Mouse (Mus musculus): ENCODE measurements around the gene Cfd. TPM values are rescaled to one million over a fixed set of nuclear protein-coding genes. Genes with fewer than 3 reads are reported as not detected.

Gene Cfd
- polyA plus RNA-seq, 1 experiment = not detected

GRCm38 (mm10) chr10:79858416-79859074 lies 32.1 kb upstream of the Cfd start:
- H3K36me3 ChIP-seq (ENCODE audit: control insufficient read depth, insufficient read depth, low read length, poor library complexity, severe bottlenecking) = peaks cover 65% of the 10 kb centered on the region
- no peak overlapping the region for H3K4me3 ChIP-seq (ENCODE audit: low read depth, low read length)
- H3K27me3 ChIP-seq (ENCODE audit: control insufficient read depth, insufficient read depth, low read length, poor library complexity, severe bottlenecking) = no peaks in the 10 kb centered on the region
- TF ChIP-seq EP300 (IDR thresholded peaks at IDR 0.05; ENCODE audit: insufficient read depth, low read depth, low read length) (no peak), POLR2A (IDR thresholded peaks at IDR 0.05; ENCODE audit: insufficient read depth, low read length) (no peak)
- H3K9ac ChIP-seq (ENCODE audit: low read depth, poor library complexity, severe bottlenecking) = no peak overlapping the region
- H3K4me1 ChIP-seq (ENCODE audit: control insufficient read depth, insufficient read depth, low read length) = peaks cover 5% of the 10 kb centered on the region
- no peaks in the 10 kb centered on the region for H3K9me3 ChIP-seq (replicated peaks; ENCODE audit: control insufficient read depth, insufficient read depth, low read length, poor library complexity, severe bottlenecking)
- H3K27ac ChIP-seq (ENCODE audit: insufficient read depth, low read length) = no peak overlapping the region

GRCm38 (mm10) chr10:79859116-79859515 lies 31.5 kb upstream of the Cfd start:
- H3K27ac ChIP-seq (ENCODE audit: insufficient read depth, low read length) = no peak overlapping the region
- H3K27me3 ChIP-seq (ENCODE audit: control insufficient read depth, insufficient read depth, low read length, poor library complexity, severe bottlenecking) = no peaks in the 10 kb centered on the region
- no peak overlapping the region for H3K9ac ChIP-seq (ENCODE audit: low read depth, poor library complexity, severe bottlenecking)
- H3K9me3 ChIP-seq (replicated peaks; ENCODE audit: control insufficient read depth, insufficient read depth, low read length, poor library complexity, severe bottlenecking) = no peaks in the 10 kb centered on the region
- H3K36me3 ChIP-seq (ENCODE audit: control insufficient read depth, insufficient read depth, low read length, poor library complexity, severe bottlenecking) = peaks cover 65% of the 10 kb centered on the region
- H3K4me3 ChIP-seq (ENCODE audit: low read depth, low read length) = no peak overlapping the region
- peaks cover 5% of the 10 kb centered on the region for H3K4me1 ChIP-seq (ENCODE audit: control insufficient read depth, insufficient read depth, low read length)
- TF ChIP-seq POLR2A (IDR thresholded peaks at IDR 0.05; ENCODE audit: insufficient read depth, low read length) (no peak), EP300 (IDR thresholded peaks at IDR 0.05; ENCODE audit: insufficient read depth, low read depth, low read length) (no peak), CTCF (IDR thresholded peaks at IDR 0.05; ENCODE audit: low read depth, low read length) (no peak)

GRCm38 (mm10) chr10:79860079-79860911 lies 30.4 kb upstream of the Cfd start:
- peaks cover 5% of the 10 kb centered on the region for H3K4me1 ChIP-seq (ENCODE audit: control insufficient read depth, insufficient read depth, low read length)
- no peaks in the 10 kb centered on the region for H3K27me3 ChIP-seq (ENCODE audit: control insufficient read depth, insufficient read depth, low read length, poor library complexity, severe bottlenecking)
- no peak overlapping the region for H3K9ac ChIP-seq (ENCODE audit: low read depth, poor library complexity, severe bottlenecking)
- H3K36me3 ChIP-seq (ENCODE audit: control insufficient read depth, insufficient read depth, low read length, poor library complexity, severe bottlenecking) = peaks cover 65% of the 10 kb centered on the region
- no peak for TF ChIP-seq CTCF (IDR thresholded peaks at IDR 0.05; ENCODE audit: low read depth, low read length)
- TF ChIP-seq EP300 (IDR thresholded peaks at IDR 0.05; ENCODE audit: insufficient read depth, low read depth, low read length) = no peak
- TF ChIP-seq POLR2A (IDR thresholded peaks at IDR 0.05; ENCODE audit: insufficient read depth, low read length) = no peak
- H3K4me3 ChIP-seq (ENCODE audit: low read depth, low read length) = no peak overlapping the region
- H3K9me3 ChIP-seq (replicated peaks; ENCODE audit: control insufficient read depth, insufficient read depth, low read length, poor library complexity, severe bottlenecking) = no peaks in the 10 kb centered on the region
- no peak overlapping the region for H3K27ac ChIP-seq (ENCODE audit: insufficient read depth, low read length)

GRCm38 (mm10) chr10:79861230-79862048 lies 29.2 kb upstream of the Cfd start:
- H3K36me3 ChIP-seq (ENCODE audit: control insufficient read depth, insufficient read depth, low read length, poor library complexity, severe bottlenecking) = peaks cover 62% of the 10 kb centered on the region
- H3K27ac ChIP-seq (ENCODE audit: insufficient read depth, low read length) = no peak overlapping the region
- no peaks in the 10 kb centered on the region for H3K9me3 ChIP-seq (replicated peaks; ENCODE audit: control insufficient read depth, insufficient read depth, low read length, poor library complexity, severe bottlenecking)
- no peak overlapping the region for H3K9ac ChIP-seq (ENCODE audit: low read depth, poor library complexity, severe bottlenecking)
- TF ChIP-seq POLR2A (IDR thresholded peaks at IDR 0.05; ENCODE audit: insufficient read depth, low read length) = no peak
- no peak for TF ChIP-seq CTCF (IDR thresholded peaks at IDR 0.05; ENCODE audit: low read depth, low read length)
- TF ChIP-seq EP300 (IDR thresholded peaks at IDR 0.05; ENCODE audit: insufficient read depth, low read depth, low read length) = no peak
- peaks cover 5% of the 10 kb centered on the region for H3K4me1 ChIP-seq (ENCODE audit: control insufficient read depth, insufficient read depth, low read length)
- no peaks in the 10 kb centered on the region for H3K27me3 ChIP-seq (ENCODE audit: control insufficient read depth, insufficient read depth, low read length, poor library complexity, severe bottlenecking)
- H3K4me3 ChIP-seq (ENCODE audit: low read depth, low read length) = no peak overlapping the region

- TF ChIP-seq POLR2A (IDR thresholded peaks at IDR 0.05; ENCODE audit: insufficient read depth, low read length) (no peak), CTCF (IDR thresholded peaks at IDR 0.05; ENCODE audit: low read depth, low read length) (no peak), EP300 (IDR thresholded peaks at IDR 0.05; ENCODE audit: insufficient read depth, low read depth, low read length) (no peak)
- peaks cover 3% of the 10 kb centered on the region for H3K4me1 ChIP-seq (ENCODE audit: control insufficient read depth, insufficient read depth, low read length)
- no peaks in the 10 kb centered on the region for H3K9me3 ChIP-seq (replicated peaks; ENCODE audit: control insufficient read depth, insufficient read depth, low read length, poor library complexity, severe bottlenecking)
- H3K27me3 ChIP-seq (ENCODE audit: control insufficient read depth, insufficient read depth, low read length, poor library complexity, severe bottlenecking) = no peaks in the 10 kb centered on the region
- no peak overlapping the region for H3K4me3 ChIP-seq (ENCODE audit: low read depth, low read length)
- H3K36me3 ChIP-seq (ENCODE audit: control insufficient read depth, insufficient read depth, low read length, poor library complexity, severe bottlenecking) = peaks cover 55% of the 10 kb centered on the region
- no peak overlapping the region for H3K27ac ChIP-seq (ENCODE audit: insufficient read depth, low read length)
- no peak overlapping the region for H3K9ac ChIP-seq (ENCODE audit: low read depth, poor library complexity, severe bottlenecking)
Observed at GRCm38 (mm10) chr10:79862049-79862788, 28.4 kb upstream of the Cfd start.
